Mouse (Mus musculus): Measurements from ENCODE around the gene Kif2c.

Kif2c gene

DNA sequence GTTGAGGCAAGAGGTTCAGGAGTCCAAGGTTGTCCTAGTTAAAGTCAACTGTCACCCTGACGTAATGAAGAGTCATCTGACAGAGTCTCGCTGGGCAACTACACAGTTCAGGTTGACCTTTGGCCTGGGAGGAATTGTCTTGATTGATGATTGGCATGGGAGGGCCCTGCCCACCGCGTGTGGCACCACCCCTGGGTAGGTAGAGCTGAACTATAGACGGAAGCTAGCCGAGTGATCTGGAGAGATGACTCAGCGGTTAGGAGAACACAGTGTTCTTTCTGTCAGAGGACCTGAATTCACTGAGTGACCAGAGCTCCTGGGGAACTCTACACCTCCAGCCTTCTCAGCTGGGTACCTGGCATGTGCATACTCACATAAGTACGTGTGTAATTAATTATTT is 46.4 kb downstream of the Kif2c start:
- peak; percentile 89 for DNase-seq (ENCODE audit: low read depth)

GRCm38 (mm10) chr4:117134601-117134995 is 47.8 kb downstream of the Kif2c start:
- no peak for DNase-seq (ENCODE audit: low read depth)

GRCm38 (mm10) chr4:117133817-117134600 is 48.4 kb downstream of the Kif2c start, which contains the start of gene Plk3:
Plk3 (minus strand) TSS chr4:117133963.
- peak; percentile 97 for DNase-seq (ENCODE audit: low read depth)

GRCm38 (mm10) chr4:117133366-117133796 is 49.1 kb downstream of the Kif2c start:
- DNase-seq (ENCODE audit: low read depth): no peak

- no peak for DNase-seq (ENCODE audit: low read depth)
Observed at GRCm38 (mm10) chr4:117132794-117133143, 49.7 kb downstream of the Kif2c start.

GRCm38 (mm10) chr4:117131890-117132793 is 50.3 kb downstream of the Kif2c start:
- no peak for DNase-seq (ENCODE audit: low read depth)

- DNase-seq (ENCODE audit: low read depth): no peak
Observed at GRCm38 (mm10) chr4:117131198-117131597, 51.2 kb downstream of the Kif2c start.

DNA sequence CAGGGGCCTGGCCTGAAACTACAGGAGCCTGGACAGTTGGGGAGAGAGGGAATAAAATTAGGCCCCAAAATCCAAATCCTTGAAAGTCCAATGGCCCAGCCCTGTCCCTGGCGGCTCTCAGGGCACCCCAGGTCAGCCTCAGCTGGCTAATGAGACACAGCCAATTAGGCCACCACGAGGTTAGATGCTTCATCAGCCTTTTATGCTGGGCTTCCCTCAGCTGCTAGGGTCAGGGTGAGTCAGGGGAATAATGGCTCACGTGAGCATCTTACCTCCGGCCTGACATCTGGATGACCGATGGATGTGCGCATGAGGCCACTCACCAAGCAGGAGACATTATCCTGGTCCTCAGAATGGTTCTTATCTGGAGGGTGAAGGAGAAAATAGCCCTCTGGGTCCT is 51.6 kb downstream of the Kif2c start:
- DNase-seq (ENCODE audit: low read depth): no peak

DNA sequence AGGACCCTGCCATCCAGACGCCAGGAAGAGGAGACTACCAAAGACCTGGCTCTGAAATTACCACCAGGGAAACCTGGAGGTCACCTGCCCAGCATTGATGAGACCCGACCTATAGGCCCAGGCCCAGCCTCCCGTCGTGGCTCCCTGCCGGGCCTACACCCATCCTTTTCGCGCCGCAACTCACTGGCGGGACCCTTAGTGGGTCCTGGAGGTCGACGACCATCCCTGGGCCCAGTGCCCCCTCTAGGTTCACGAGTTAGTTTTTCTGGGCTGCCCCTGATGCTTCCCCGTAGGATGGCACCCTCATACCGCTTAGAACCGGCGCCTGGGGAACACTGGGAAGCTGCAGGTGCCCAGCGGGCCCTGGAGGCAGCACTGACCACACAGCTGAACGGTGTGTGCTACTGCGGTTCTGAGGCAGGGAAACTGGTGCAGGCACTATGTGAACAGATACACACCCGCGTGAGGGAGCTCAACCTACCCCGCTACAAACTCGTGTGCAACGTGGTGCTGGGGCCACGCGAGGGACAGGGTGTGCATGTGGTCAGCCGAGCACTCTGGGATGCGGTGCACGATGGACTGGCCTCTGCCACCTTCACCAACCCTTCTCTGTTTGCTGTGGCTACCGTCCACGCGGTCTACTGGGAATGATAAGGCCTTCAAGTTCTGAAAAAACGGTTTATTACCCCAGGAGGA is 54.3 kb downstream of the Kif2c start:
- no peak for DNase-seq (ENCODE audit: low read depth)

- no peak for DNase-seq (ENCODE audit: low read depth)
Observed at GRCm38 (mm10) chr4:117126675-117127290, 55.7 kb downstream of the Kif2c start, which contains the start of gene Tctex1d4. Tctex1d4 (plus strand) TSS chr4:117126794.

- peak; percentile 97 for DNase-seq (ENCODE audit: low read depth)
Observed at GRCm38 (mm10) chr4:117125910-117126674, 56.3 kb downstream of the Kif2c start.

DNA sequence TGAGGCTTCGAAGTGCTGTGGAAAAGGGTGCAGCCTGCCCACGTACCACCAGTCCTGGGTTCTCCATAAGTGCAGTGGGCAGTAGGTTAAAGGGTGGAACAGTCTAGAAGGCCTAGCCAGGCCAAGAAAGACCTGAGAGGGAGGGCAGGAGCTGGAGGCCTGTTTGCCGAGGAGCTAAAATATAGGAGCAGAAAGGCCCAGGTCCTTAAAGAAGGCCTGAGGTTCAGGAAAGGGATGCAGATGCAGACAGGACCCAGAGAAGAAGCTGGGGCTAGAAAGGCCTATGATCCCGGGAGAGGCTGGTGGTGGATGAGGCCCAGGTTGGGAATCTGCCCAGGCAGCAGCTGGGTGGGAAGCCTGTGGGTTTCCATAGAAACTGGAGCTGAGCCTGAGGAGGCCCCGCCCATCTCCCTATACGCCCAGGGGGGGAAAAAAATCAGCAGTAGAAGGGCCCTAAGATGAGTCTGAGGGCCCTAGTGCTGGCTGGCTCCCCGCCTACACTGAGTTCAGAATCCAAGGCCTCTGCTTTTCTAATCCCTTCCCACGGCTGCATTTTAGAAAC is 57.0 kb downstream of the Kif2c start, which contains the start of gene Btbd19:
TSS of gene Btbd19 (minus strand) at position 378 of the 562 bp plus-strand sequence.
- DNase-seq (ENCODE audit: low read depth): peak; percentile 45

GRCm38 (mm10) chr4:117124518-117125347 is 57.7 kb downstream of the Kif2c start:
- peak; percentile 94 for DNase-seq (ENCODE audit: low read depth)

DNA sequence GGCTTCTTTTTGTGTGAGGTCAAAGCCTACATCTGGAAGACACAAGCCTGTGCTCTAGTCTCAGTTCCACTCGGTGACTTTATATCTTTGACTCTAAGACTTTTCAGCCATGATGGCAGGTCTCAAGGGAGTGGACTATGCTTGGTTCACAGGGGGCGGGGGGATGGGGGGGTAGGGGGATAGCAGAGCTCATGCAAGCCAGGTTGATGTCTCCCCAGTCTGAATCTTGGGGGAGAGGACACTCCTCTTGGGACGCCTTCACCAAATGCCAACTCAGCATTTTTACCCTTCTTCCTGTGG is 58.3 kb downstream of the Kif2c start:
- DNase-seq (ENCODE audit: low read depth): no peak

DNA sequence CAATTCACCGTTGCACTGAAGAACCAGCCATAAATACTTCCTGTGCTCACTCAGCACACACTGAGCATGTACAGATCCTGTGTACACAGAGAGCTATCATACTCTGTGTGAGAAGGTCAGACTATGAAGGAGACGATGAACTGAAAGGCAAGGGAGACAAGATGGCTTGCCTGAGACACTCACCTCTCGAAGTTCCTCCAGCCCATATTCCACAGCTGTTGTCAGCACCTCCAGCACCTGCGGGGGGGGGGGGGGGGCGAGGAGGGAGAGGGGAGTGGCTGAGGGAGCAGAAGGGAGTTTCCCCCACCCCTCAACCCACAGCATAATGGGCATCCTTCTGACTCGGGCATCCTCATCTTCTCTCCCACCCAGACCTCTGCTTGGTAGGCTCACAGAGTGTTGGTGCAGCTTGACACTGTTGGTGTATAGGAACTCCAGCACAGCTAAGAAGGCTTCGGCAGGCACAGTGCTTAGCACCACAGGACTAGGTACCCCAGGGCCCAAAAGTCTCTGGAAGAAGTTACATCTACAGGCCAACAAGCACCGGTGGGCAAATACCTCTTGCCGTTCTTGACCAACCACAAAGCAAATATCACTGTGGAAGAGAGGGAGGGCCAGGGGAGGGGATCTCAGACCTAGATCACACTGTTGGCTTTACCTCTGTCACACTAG is 58.8 kb downstream of the Kif2c start:
- DNase-seq (ENCODE audit: low read depth): no peak

DNA sequence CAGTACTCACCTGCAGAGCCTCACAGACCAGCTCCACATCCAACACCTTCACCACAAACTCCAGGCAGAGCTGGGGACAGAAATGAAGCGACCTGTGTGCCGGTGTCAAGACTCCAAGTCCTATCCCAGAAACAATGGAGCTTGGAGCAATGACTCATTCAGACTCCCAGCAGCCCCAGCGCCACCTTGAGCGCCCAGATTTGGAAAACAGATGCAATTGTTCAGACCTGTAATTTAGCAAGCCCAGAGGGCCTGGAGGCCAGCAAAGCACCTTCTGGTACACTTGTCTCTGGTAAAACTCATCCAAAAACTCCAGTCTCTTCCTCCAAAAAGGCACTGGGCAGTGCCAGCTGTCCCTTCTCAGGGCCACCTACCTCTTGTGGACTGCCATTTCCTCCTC is 60.2 kb downstream of the Kif2c start:
- DNase-seq (ENCODE audit: low read depth): no peak

DNA sequence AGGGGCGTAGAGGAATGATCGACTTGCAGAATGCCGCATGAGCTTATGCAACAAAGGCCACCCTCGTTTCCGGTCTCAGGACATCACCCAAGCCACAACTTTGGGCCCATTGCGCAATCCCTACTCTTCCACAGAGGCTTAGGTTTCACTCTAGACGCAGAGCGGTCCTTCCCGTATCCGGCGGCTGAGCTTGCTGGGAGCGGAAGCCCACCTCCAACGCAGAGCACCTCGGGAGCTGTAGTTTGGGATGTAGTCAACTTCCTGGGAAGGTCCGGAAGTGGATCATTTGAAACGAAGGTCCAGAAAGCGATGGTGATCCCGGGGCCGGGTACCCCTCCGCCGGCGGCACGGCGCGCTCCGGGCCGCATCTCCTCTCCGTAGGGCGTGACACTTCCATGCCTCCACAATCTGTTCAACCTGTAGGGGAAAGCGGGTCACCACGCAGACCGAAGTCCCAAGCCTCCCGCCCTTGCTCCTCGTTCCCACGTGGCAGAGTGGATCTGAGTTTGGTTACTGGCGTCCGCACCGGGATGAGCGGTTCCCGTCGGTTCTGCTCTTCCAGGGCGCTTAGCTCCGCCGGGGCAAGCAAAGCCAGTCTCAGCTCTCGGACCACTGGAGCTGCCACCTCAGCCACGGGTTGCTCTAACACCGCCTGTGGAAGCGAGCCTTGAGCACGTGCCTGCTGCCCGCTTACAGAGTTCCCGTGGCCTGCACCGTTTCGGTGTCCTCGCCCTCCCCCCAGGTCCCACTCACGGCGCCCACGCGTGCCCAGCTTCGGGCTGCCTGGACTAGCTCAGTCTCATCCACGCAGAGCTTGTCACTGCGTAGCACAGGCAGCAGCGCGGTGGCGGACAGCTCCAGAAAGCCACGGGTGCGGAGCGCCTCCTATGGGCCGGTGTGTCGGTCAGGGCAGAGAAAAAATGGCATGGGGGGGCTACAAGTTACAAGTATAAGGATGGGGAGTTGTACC is 61.7 kb downstream of the Kif2c start:
- peak; percentile 100 for DNase-seq (ENCODE audit: low read depth)

GRCm38 (mm10) chr4:117120052-117120444 is 62.4 kb downstream of the Kif2c start:
- no peak for DNase-seq (ENCODE audit: low read depth)

All from 416B (cell line).